Mouse (Mus musculus) heart, embryonic 16.5 days (tissue): ENCODE data around the gene Mfsd1. TPM values are rescaled to one million over a fixed set of nuclear protein-coding genes. Genes with fewer than 3 reads are reported as not detected.

Source experiments
- ATAC-seq: fragments of 200-750 bp; cut with Nextera tagmentation; replicated peaks from 2 replicates; pipeline ENCODE4 v1.8.0; 2017; ENCODE audit warnings: moderate number of reproducible peaks; ENCODE audit not compliant: insufficient read depth, low FRiP score; ENCODE audit errors: extremely low read depth
- H3K27ac ChIP-seq: fragments of 300-500 bp; sonication (generic); 2 replicates; pipeline ENCODE4 v1.5.1; 2014; ENCODE audit warnings: mild to moderate bottlenecking, low read length, control low read depth, moderate library complexity
- H3K27me3 ChIP-seq: fragments of 300-500 bp; sonication (generic); 2 replicates; pipeline ENCODE4 v1.6.1; 2014; ENCODE audit warnings: low read length, mixed read lengths; ENCODE audit not compliant: control insufficient read depth, insufficient read depth
- H3K36me3 ChIP-seq: fragments of 300-500 bp; sonication (generic); 2 replicates; pipeline ENCODE4 v1.6.1; 2014; ENCODE audit not compliant: control insufficient read depth, insufficient read depth
- H3K4me1 ChIP-seq: fragments of 300-500 bp; sonication (generic); 2 replicates; pipeline ENCODE4 v1.6.1; 2014; ENCODE audit warnings: low read length, mixed read lengths; ENCODE audit not compliant: control insufficient read depth, insufficient read depth
- H3K4me2 ChIP-seq: fragments of 300-500 bp; sonication (generic); 2 replicates; pipeline ENCODE4 v1.6.1; 2014; ENCODE audit warnings: low read depth, mild to moderate bottlenecking, control low read depth, low read length
- H3K4me3 ChIP-seq: fragments of 300-500 bp; sonication (generic); 2 replicates; pipeline ENCODE4 v1.5.1; 2014; ENCODE audit warnings: mild to moderate bottlenecking, control low read depth, low read length
- H3K9ac ChIP-seq: fragments of 300-500 bp; sonication (generic); 2 replicates; pipeline ENCODE4 v1.6.1; 2014; ENCODE audit warnings: low read length, control low read depth
- H3K9me3 ChIP-seq: fragments of 300-500 bp; sonication (generic); replicated peaks from 2 replicates; pipeline ENCODE4 v1.6.1; 2016; ENCODE audit warnings: low read length; ENCODE audit not compliant: control insufficient read depth
- WGBS: fragments of 180-500 bp; shearing (Covaris S2); extraction: QIAGEN DNeasy Blood & Tissue Kit; methylation state at CpG from one replicate; pipeline ENCODE4 v1.1.7; 2014; 5-methylcytosine and 5-hydroxymethylcytosine counted together
- polyA plus RNA-seq: library from polyadenylated mRNA; unstranded; fragments of >200 nt; fragmentation: Nextera tagmentation; extraction: Ambion mirVana; gene quantifications from 2 replicates; pipeline ENCODE4 v1.2.1, GENCODE M21; 2015

Mfsd1 gene
- polyA plus RNA-seq, 1 experiment from 2014 or later, result 37.3 TPM

DNA sequence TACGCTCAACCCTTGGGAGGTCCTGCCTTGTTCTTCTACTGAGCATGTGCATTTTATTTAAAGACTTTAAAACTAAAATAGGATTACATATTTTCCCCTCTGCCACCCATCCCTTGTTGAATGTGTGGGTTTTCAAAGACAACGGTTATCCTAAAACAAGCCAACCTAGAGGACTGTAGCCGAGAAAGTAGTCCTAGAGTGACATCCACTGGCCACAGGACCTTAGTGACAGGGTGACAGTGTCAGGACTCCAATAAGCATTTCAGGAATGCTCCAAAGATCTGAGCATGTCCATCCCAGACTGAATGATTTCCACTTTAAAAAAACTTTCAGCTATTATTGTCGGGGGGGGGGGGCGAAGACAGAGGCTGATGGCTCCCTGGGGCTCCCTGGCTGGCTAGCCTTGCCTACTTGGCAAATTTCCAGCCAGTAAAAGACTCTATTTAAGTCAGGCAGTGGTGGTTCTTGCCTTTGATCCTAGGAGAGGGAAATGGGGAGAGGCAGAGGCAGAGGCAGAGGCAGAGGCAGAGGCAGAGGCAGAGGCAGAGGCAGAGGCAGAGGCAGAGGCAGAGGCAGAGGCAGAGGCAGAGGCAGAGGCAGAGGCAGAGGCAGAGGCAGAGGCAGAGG lies 17.7 kb upstream of the Mfsd1 start:
- Histone ChIP-seq H3K9ac (no peak overlapping the region), H3K4me2 (no peak overlapping the region), H3K4me3 (no peak overlapping the region), H3K27me3 (no peaks in the 10 kb centered on the region), H3K27ac (no peak overlapping the region), H3K4me1 (no peaks in the 10 kb centered on the region), H3K9me3 (no peaks in the 10 kb centered on the region; the same call in 1 of the 2 replicates), H3K36me3 (no peaks in the 10 kb centered on the region)
- ATAC-seq, result 0 out of 2 replicates have a peak, but pooled peaks have one; percentile 52
- 49% methylated on average over 5 of the region's 5 CpGs for WGBS

DNA sequence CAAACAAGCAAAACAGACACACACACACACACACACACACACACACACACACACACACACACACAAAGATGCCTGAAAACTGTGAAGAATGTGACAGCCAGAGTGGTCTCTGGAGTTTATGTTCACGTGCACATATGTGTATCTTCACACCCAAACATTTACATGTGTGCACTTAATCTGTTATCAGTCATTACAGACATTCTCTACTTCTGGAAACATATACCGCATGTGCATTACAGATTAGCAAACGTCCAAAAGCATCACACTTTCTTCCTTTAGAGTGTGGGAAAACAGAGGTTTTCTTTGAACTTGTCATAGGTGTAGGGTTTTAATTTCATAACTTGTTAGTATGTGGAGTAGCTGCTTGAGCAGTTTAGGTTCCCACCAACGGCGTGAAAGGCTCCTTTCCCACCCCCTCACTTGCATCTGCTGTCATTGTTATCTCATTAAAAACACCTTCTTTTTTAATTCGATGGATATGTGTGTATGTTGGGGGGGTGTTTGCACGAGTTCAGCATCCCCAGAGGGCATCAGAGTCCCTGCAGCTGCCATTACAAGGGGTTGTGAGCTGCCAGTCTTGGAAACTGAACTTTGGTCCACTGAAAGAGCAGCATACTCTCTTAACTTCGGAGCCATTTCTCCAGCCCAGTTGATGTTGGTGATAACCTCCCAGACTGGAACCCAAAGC lies 16.9 kb upstream of the Mfsd1 start:
- no peak overlapping the region for H3K4me3 ChIP-seq
- ATAC-seq, result no peak
- no peaks in the 10 kb centered on the region; the same call in 1 of the 2 replicates for H3K9me3 ChIP-seq
- no peaks in the 10 kb centered on the region for H3K36me3 ChIP-seq
- WGBS, result 58% methylated on average over 8 of the region's 8 CpGs
- H3K9ac ChIP-seq, result no peak overlapping the region
- H3K4me1 ChIP-seq, result no peaks in the 10 kb centered on the region
- no peak overlapping the region for H3K27ac ChIP-seq
- H3K27me3 ChIP-seq, result peaks cover under 1% of the 10 kb centered on the region; the same call in 1 of the 2 replicates
- no peak overlapping the region for H3K4me2 ChIP-seq

DNA sequence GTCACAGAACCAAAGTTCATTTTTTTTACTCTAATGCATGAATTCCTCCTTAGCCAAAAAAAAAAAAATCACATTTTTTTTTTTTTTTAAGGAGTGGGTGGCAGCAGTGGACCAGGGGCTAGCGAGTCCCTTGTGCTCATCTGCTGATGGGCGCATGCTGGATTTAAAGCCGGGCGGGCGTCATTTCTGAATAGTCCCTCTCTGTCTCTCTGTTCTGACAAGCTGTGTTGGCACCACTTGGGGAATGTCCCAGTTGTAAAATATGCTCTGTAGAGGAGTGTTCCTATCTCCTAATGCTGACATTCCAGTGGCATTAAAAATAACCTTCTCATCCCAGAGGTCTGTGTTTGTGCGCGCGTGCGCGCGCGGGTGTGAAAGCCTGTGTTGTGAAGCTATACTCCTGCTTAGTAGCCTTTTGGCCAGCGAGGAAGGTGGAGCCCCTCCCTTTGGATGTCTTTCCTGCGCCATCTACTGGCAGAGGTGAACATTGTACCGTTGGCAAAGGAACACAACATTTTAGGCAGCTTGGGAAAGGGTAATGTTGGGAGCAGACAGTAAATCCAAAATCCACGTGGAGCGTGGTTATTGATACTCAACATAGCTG lies 14.4 kb upstream of the Mfsd1 start:
- no peak overlapping the region for H3K4me3 ChIP-seq
- no peaks in the 10 kb centered on the region for H3K4me1 ChIP-seq
- H3K36me3 ChIP-seq, result no peaks in the 10 kb centered on the region
- peak; percentile 92 for ATAC-seq
- H3K27me3 ChIP-seq, result peaks cover 4% of the 10 kb centered on the region
- no peak overlapping the region for H3K27ac ChIP-seq
- 14% methylated on average over 17 of the region's 17 CpGs for WGBS
- no peaks in the 10 kb centered on the region; the same call in 1 of the 2 replicates for H3K9me3 ChIP-seq
- peak overlapping the region; percentile 39; the same call in 1 of the 2 replicates for H3K4me2 ChIP-seq
- no peak overlapping the region for H3K9ac ChIP-seq

DNA sequence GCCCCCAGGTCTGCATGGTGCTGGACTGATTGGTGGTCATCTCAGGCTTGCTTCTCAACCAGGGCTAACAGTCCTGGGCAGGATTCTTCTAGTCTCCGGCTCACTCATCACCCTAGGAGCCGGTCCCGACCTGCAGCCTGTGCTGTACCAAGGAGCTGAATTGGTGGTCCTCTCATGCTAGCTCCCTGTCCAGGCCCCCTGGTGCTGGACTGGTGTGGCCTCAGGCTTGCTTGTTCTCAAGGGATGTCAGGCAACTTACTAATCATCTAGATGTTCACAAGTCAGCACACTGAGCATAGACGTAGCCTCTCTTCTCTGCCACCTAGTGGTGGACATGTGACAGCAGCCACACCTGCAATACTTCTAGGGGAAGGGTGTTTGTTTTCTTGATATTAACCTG lies 9.6 kb upstream of the Mfsd1 start:
- Histone ChIP-seq H3K4me2 (no peak overlapping the region), H3K27ac (no peak overlapping the region), H3K36me3 (no peaks in the 10 kb centered on the region), H3K27me3 (peaks cover 4% of the 10 kb centered on the region), H3K4me1 (no peaks in the 10 kb centered on the region), H3K4me3 (no peak overlapping the region), H3K9me3 (no peaks in the 10 kb centered on the region), H3K9ac (no peak overlapping the region)
- WGBS, result 60% methylated on average over 4 of the region's 4 CpGs
- ATAC-seq, result no peak

DNA sequence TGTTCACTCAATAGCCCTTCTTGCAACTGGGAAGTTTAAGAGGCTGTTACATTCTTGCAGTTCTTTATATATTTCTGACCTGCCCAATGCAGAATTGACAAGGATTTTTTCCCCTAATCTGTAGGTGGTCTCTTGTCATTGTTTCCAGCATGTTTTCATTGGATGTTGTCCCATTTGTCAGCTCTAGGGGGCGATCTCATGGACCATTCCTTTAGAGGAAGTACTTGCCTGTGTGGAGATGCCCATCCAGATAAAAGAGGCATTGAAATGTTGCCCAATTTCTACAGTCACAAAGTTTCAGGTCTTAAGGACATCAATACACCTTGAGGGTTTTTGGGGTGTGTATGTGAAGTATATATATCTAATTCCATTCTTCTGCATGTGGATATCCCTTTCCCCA lies 9.0 kb upstream of the Mfsd1 start:
- no peaks in the 10 kb centered on the region for H3K36me3 ChIP-seq
- H3K4me1 ChIP-seq, result no peaks in the 10 kb centered on the region
- H3K4me2 ChIP-seq, result no peak overlapping the region
- no peaks in the 10 kb centered on the region for H3K9me3 ChIP-seq
- H3K9ac ChIP-seq, result no peak overlapping the region
- 0% methylated on average over 1 of the region's 1 CpGs for WGBS
- peaks cover 4% of the 10 kb centered on the region for H3K27me3 ChIP-seq
- H3K27ac ChIP-seq, result no peak overlapping the region
- H3K4me3 ChIP-seq, result no peak overlapping the region
- no peak for ATAC-seq

DNA sequence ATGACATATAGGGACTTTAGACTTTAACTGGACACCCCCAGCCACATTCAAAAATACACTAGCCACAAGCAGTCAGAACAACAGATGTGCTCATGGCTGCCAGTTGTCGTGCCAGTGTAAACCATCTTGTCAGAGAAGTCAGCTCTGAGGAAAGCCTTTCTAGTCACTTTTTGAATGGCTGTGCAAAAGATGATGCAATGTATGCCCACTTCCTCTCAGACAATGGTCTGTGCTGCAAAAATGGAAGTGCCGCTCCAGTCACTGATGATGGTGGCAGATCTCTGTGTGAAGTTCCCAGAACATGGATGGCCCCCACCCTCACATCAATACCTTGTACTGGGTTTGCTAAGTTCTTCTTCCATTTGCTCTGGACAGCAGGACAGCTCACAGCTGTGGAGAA lies 6.3 kb upstream of the Mfsd1 start:
- H3K36me3 ChIP-seq, result no peaks in the 10 kb centered on the region
- H3K27me3 ChIP-seq, result no peaks in the 10 kb centered on the region; the same call in 1 of the 2 replicates
- no peak overlapping the region for H3K4me3 ChIP-seq
- H3K9me3 ChIP-seq, result no peaks in the 10 kb centered on the region
- H3K9ac ChIP-seq, result no peak overlapping the region
- no peak for ATAC-seq
- H3K4me2 ChIP-seq, result no peak overlapping the region
- no peaks in the 10 kb centered on the region for H3K4me1 ChIP-seq
- no peak overlapping the region for H3K27ac ChIP-seq
- WGBS, result 79% methylated on average over 2 of the region's 2 CpGs

DNA sequence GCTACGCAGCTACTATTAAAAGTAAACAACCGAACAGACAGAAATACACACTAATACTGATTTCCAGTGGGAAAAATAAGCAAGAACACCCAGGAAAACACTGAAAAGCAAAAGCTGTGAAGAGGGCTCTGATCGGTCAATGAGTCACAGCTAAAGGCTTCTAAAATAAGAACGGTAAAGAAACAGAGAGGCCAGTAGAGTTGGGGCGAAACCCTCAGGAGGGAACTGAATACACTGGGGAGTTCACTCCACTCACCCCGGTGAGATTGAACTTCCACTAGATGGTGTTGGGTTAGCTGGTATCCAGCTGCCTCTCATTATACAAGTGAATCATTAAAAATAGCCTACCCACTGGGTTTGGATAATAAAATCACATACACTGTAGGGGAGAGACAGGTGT lies 5.8 kb upstream of the Mfsd1 start:
- H3K9me3 ChIP-seq, result no peaks in the 10 kb centered on the region
- H3K27ac ChIP-seq, result no peak overlapping the region
- no peaks in the 10 kb centered on the region for H3K4me1 ChIP-seq
- H3K27me3 ChIP-seq, result no peaks in the 10 kb centered on the region; the same call in 1 of the 2 replicates
- H3K4me2 ChIP-seq, result no peak overlapping the region
- no peak for ATAC-seq
- H3K36me3 ChIP-seq, result no peaks in the 10 kb centered on the region
- 81% methylated on average over 6 of the region's 6 CpGs for WGBS
- no peak overlapping the region for H3K4me3 ChIP-seq
- H3K9ac ChIP-seq, result no peak overlapping the region

DNA sequence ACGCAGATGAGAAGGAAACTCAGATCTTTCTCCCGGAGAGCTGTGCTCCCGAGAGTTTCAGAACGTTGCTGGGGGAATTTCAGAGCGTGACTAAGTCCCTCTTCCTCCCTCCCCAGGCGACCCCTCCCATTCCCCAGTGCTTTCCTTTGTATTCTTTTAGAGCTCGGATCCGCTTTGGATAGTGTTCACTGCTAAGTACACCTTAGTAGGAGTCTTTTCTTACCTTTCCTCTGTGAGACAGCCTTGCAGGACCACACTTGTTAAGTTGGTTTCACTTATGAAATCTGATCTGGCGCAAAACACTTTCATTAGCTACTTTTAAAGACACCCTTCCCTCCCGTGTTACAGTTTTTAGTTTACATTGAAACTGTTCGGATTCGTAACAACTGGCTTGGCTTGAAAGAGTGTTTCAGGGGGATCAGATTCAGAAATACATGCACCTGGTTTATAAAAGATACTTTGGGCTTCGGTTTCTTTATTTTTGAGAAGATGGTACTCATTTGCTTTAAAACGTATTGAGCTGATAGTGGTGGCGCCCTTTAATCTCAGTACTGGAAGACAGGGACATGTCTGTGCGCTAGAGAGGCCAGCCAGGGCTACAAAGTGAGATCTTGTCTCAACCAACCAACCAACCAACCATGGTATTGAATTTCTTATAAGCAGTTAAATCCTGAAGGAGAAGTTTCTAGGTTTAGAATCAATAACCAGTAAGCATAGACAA lies 744 bp downstream of the Mfsd1 start:
- ATAC-seq, result 0 out of 2 replicates have a peak, but pooled peaks have one; percentile 23
- Histone ChIP-seq H3K4me3 (peak overlapping the region; percentile 81), H3K4me2 (peak overlapping the region; percentile 72), H3K9me3 (no peaks in the 10 kb centered on the region), H3K27ac (0 out of 2 replicates have a peak overlapping the region, but pooled peaks have one; percentile 17), H3K27me3 (no peaks in the 10 kb centered on the region), H3K4me1 (peaks cover 5% of the 10 kb centered on the region; the same call in 1 of the 2 replicates), H3K9ac (peak overlapping the region; percentile 75), H3K36me3 (0 out of 2 replicates have a peak, but pooled peaks cover 4% of the 10 kb centered on the region)
- 15% methylated on average over 16 of the region's 16 CpGs for WGBS
